Mouse (Mus musculus) megakaryocyte progenitor cell, adult 5-6 weeks (primary cell): ENCODE results near the gene Olfr211. TPM values are rescaled to one million over a fixed set of nuclear protein-coding genes. Genes with fewer than 3 reads are reported as not detected.
A peak's percentile ranks its signal among the peaks of the same experiment; 100 is the strongest.

Experiments used
- ATAC-seq: replicated peaks from 2 replicates; pipeline ENCODE4 v1.8.0; 2016; ENCODE audit warnings: mild to moderate bottlenecking, moderate TSS enrichment, inconsistent platforms; ENCODE audit not compliant: poor library complexity
- total RNA-seq, 2 experiments: library from RNA; stranded (forward) in 1 of 2; stranded (reverse) in 1 of 2; fragments of 157-497, 149-512 nt in 1 of 2; fragments of 200-1000 nt in 1 of 2; gene quantifications; 2 replicates each; pipeline versions ENCODE4 v1.2.3 to v1.2.4; 2015 to 2017

Olfr211 gene
- total RNA-seq (2015), result not detected in 2 replicates
- total RNA-seq (2017), result not detected in 2 replicates

DNA sequence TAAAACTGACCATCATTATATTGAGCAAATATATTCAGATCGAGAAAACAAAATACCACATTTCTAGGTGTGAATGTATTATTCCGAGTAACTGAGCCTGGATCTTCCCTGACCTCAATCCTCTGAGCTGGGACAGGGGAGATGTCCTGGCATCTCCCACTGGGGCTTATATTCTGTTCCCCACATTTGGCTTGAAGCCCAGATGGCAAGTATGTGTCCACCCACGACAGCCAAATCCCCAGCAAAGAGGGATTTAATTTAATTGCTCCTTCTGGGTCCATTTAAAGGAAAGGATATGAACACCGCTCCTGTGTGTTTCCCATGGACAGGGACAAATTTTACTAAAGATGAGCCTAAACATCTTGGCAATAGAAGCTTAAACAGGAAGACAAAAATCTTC is at the start of gene Olfr211:
Olfr211 (plus strand) TSS at position 301 of the 400 bp plus-strand sequence.
- ATAC-seq, result no peak

DNA sequence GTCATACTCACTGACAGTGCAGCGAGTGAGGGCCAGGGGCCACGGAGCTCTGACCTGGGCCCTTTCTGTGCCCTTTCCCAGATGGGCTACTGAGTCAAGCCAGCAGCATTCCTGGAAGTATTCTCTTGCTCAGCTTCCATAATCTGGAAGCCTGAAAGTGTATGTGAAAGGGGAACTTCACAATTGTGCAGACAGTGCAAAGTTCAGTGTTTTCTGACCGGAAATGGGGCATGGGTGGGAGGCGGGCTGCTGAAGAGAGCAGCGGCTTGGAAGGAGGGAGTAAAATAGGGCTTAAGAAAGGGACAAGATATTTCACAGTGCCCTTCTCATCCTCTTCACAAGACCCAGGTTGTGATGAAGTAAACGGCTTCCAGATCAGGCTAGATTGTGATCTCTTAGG is 49.4 kb upstream of the Olfr211 start:
- ATAC-seq, result no peak

DNA sequence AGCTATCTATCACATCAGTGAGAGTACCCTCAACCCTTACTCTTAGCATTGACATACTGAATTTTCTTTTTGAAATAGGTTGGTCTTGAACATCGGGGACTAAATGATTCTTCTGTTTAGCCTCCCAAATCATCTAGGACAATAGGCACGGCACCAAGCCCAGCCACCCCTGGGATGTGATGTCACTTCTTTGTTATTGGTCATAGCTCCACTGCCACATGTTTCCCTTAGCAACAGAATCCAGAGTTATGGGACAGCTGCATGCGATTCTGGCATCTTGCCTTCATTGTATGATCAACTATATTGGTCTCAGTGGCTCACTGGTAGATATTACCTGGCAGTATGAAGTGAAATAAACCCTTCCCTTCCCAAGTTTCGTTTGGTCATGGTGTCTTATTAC is 48.4 kb upstream of the Olfr211 start:
- no peak for ATAC-seq

DNA sequence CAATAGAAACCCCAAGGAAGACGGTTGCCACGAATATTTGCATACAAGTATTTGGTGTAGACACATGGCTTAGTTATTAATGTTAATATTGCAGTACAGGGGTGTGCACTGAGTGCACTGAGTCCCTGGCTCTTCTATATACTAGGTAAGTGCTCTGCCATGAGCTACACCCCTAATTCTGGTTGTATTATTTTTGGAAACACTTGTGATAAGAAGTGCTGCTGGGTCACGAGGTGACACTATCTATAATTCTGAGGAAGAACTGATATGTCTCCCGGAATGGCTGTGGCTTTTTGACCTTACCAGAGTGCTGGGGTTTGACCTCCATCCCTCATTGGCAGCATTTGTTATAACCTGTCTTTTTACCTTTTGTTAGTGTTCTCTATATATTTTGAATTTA is 48.0 kb upstream of the Olfr211 start:
- ATAC-seq, result no peak

DNA sequence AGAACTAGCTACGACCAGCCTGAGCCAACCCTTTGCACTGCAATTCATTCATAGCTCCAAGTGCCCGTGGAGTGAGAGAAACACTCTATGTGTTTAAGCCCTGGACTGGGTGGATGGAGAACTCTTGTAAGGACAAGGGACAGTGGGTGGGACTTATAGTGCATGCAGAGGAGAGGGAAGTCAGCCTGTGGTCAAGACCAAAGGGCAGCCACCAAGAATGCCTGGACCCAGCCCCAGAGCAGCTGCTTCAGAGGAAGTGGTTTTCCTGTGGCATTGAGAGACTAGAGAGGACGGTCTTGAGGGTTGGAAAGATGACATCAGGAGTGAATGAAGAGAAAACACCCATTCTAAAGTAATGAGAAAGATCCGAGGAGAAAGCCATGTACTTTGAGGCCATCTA is 33.1 kb upstream of the Olfr211 start:
- peak; percentile 70 for ATAC-seq

DNA sequence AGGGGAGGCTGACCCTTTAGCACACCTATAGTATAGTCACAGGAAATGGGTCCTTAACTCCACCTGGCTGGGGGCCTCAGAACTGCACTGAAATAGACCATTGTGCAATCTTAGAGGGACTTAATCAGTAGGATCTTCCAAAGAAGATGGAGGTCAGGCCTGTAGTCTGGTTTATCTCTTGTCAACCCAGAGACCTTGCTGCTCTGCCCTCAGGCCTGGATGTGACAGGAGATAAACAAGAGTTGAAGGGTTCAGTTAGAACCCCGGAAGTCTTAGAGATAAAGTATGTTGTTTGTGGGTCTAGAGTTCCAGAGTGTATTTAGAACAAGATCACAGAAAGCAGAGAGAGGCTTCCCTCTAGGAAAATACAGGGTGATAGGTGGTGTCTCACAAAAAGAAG is 32.4 kb upstream of the Olfr211 start:
- peak; percentile 12 for ATAC-seq

DNA sequence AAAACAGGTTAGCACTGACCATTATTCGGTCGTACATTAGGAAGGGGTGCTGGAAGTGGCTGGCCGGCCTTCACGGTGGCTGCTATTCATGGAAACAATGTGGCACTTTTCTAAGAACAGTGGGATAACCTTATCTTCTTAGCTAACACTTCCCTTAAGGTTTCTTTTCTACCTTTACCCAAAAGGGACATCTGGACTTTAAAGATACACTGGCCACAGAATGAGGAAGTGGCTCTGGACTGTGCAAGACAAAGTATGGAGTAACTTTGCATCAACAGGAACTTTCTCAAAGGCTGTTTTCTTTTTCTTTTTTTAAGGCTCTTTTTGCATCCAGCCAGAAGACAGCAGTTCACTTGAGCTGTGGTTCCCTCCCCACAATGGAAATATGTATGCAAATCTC is 30.2 kb upstream of the Olfr211 start:
- ATAC-seq, result peak; percentile 27

DNA sequence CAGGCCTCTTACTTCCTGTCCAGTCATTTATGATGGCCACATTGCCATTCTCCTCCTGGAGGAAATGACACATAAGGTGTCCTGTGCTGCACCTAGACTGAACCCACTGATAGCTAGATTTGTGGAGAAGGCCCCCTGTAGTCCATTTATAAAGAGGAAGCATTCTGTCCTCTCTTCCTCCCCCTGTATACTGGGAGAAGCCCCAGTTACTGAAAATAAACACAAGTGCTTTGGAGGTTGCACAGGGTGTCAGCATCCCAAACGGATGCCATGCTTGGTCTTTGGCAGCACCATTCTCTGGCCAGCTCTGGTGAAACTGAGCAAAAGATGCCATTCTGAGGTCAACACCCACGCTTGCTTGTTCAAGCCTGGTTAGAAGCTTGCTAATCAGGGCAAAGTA is 29.7 kb upstream of the Olfr211 start:
- 0 out of 2 replicates have a peak, but pooled peaks have one; percentile 5 for ATAC-seq

DNA sequence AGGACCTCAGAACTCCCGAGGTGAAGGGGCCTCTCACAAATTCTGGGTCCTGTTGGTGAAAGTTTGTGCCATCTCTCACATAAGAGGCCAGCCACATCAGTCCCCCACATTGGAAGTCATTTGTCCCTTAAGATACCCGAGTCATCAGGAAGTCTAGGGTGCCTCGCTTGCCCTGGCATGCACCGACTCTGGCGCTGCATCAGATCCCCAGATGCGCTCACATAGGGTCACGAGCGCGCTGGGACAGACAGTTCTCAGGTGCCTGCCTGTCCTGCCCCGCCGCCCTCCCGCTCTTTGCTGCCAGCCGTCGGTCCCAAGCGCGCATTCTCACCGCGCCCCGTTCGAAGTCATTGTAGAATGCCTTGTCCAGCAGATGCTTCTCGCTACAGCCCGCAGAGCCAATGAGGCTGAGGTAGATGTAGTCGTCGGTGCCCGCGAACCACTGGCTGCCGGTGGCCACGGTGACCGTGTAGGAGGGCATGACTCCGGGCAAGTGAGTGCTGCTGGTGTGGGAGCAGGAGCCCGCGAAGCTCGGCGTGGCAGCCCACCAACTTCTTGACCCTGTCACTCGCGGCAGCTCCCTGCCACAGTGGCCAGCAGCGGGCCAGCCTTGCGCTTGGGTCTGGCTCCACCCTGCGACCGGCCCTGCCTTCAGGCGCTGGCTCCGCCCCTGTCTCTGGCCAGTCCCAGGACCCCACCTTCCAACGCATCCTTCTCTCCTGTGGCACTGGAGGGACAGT is 28.2 kb upstream of the Olfr211 start, which contains the start of gene Alox5:
Alox5 (minus strand) TSS at position 635 of the 740 bp plus-strand sequence.
- peak; percentile 33 for ATAC-seq

DNA sequence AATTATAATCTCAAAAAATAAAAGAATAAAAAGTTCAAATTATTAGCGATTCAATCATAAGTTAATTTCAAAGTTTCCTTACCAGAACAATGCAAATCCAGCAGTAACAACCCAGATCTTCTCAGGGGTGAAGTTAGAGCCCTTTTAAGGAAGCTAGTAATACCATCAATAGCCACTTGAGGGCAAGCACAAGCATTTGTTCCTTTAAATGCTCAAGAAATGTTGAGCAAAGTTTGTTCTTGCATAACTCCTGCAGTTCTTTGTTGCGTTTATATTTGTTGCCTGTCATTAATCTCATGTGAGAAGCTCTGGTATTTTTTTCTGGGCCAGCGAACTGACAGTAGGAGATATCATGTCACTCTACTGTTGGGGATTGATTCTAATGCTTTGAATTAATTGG is 20.8 kb upstream of the Olfr211 start:
- ATAC-seq, result peak; percentile 94

DNA sequence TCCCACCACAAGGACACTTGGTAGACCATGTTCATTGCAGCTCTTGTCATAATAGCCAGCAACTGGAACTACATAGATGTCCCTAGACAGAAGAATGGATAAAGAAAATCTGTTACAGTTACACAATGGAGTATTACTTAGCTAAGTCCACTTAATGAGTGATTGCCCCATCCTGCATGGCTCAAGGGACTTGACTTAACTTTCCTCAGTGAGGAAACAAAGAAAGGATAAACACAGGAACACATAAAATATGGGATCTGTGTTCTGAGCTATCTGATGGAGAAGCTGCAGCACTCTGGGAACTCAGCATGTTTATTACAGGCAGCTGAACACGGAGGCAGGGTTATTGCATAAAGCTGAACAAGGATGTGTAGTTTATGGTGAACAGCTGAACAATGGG is 3.8 kb upstream of the Olfr211 start:
- ATAC-seq, result no peak

DNA sequence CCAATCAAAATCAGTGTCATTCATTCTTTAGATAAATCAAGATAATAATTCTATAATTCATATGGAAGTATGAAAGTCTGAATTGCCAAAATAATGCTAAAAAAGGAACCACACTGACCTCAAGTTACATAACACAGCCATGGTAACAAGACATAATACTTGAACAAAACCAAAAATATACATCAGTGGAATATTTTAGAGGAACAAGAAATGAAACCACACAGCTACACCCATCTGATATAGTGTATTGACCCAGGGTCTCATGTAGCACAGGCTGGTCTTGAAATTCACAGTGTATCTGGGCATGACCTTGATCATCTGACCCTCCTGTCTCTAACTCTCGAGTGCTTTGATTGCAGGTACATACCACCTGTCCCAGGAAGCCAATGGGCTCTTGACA is 2.1 kb upstream of the Olfr211 start:
- ATAC-seq, result peak; percentile 98

DNA sequence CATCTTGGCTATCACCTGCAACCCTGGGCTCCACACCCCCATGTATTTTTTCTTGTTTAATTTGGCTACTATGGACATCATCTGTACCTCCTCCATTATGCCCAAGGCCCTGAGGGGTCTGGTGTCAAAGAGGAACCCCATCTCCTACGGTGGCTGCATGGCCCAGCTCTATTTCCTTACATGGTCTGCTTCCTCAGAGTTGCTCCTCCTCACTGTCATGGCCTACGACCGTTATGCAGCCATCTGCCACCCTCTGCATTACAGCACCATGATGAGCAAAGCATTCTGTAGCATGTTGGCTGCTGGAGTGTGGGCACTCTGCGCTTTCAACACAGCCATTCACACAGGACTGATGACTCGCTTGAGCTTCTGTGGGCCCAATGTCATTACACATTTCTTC is 4.9 kb downstream of the Olfr211 start:
- ATAC-seq, result no peak

DNA sequence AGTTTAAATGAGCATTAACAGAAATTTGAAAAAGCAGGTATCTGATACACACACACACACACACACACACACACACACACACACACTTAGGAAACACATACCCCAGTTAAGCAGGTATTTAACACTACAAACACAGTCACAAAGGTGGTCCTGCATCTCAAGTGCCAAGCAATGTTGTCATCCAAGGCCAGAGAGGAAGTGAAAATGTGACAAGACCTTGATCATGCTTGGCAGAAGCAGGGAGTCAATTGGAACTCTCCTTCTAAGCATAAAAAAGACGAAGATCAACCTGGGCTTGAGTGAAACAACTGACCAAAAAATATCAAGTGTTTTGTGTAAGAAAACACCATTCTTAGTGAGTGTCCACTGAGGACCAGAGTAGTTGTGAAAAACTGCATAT is 7.1 kb downstream of the Olfr211 start:
- no peak for ATAC-seq

DNA sequence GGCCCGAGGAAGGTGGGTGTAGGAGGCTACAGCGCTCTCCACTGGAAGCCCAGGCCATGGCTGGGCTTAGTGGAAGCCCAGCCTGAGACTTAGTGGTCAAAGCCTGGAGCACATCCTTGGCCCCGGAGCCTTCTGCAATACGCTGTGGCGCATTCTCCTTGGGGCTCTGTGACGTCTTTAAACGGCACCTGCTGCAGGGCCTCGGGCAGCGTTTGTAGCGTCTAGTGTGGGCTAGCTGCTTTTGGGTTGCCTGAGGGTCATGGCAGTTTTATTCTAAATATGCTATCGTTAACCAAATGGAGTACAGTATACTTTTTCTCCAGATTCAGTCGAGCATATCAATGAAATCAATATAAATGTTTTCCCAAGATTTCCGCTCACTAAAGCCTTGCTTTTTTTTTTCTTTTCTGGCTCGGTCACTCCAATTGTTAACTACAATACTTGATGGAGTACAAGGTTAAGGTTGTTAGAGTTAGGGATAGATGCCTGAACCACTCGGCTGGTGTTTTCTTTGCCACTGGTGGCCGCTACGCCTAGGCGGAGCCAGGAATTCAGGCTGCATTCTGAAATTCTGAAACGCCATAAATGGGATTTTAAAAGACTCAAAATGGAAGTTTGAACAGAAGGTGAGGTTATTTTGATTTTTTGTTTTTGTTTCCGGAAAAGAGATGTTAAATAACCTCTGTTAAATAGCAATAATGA is 17.6 kb downstream of the Olfr211 start, which contains the start of gene Olfr212:
Olfr212 (plus strand) TSS at position 215 of the 702 bp plus-strand sequence.
- peak; percentile 64; the same call in 1 of the 2 replicates for ATAC-seq

DNA sequence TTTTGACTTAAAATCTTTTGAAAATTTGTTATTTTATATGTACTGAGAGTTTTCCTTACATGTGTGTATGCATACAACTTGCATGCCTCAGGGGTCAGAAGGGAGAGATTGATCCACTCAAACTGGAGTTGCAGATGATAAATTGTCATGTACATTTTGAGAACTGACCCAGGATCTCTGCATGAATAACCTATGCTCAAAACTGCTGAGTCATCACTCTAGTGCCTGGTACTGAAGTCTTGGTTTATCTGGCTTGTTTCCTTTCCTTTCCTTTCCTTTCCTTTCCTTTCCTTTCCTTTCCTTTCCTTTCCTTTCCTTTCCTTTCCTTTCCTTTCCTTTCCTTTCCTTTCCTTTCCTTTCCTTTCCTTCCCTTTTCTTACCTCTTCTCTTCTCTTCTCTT is 25.9 kb downstream of the Olfr211 start:
- ATAC-seq, result no peak

DNA sequence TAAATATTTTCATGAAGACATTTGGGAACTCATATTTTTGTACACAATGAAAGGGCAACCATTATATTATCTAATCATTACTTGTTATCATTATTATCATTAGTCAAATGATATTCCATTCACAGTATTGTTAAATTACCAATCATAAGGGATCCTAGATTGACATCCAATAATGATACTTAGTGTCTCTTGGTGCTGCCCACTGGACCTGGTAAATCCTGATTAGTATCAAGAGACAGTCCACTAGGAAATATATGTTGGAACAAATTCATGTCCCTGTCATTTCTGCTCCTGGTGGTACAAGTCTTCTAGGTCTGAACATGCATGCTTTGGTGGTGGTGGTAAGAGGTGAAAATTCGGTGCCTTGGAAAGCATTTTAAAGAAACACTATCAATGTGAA is 49.3 kb downstream of the Olfr211 start, which contains the start of gene Olfr213:
Olfr213 (plus strand) TSS at position 301 of the 400 bp plus-strand sequence.
- no peak for ATAC-seq

DNA sequence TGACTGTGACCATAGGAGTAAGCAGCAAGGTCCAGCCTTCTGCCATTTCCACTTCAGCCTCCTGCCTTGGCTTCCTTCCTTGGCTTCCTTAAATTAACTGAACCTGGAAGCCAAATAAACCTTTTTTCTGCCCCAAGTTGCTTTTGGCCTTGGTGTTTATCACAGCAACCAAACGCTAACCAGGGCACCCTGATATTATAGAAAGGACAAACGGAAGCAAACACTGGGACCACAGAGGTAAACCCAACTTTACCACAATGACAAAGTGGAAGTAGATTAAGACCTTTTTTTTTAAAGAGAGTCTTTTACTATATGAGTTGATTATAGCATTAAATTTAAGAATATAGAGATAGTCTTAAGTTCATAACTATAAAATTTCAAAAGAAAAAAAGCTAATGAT is 53.6 kb downstream of the Olfr211 start:
- ATAC-seq, result peak; percentile 66
